Mouse (Mus musculus): ENCODE results near the gene Hivep3.

- TF ChIP-seq MAX (IDR thresholded peaks at IDR 0.05; ENCODE audit: low read depth): no peak
- no peak for TF ChIP-seq POLR2AphosphoS2 (IDR thresholded peaks at IDR 0.05; ENCODE audit: insufficient read length, low read depth)
- no peak for TF ChIP-seq POLR2A (IDR thresholded peaks at IDR 0.05; ENCODE audit: insufficient read length, low read depth)
- TF ChIP-seq MYOD1 (IDR thresholded peaks at IDR 0.05; ENCODE audit: control insufficient read depth in 1 of 3, insufficient read length in 2 of 3, low read depth in 2 of 3): no peak
- no peak for TF ChIP-seq USF1 (IDR thresholded peaks at IDR 0.05; ENCODE audit: low read depth)
- no peak for TF ChIP-seq TCF3 (IDR thresholded peaks at IDR 0.05; ENCODE audit: insufficient read length, low read depth)
- no peak for TF ChIP-seq REST (IDR thresholded peaks at IDR 0.05; ENCODE audit: insufficient read depth, insufficient read length)
- no peak for TF ChIP-seq MYOG (IDR thresholded peaks at IDR 0.05; ENCODE audit: control insufficient read depth in 1 of 3, insufficient read depth in 1 of 3, insufficient read length in 2 of 3, low read depth in 2 of 3)
- no peak for TF ChIP-seq E2F4 (IDR thresholded peaks at IDR 0.05; ENCODE audit: insufficient read depth)
- no peak for TF ChIP-seq TCF12 (IDR thresholded peaks at IDR 0.05; ENCODE audit: insufficient read depth, poor library complexity, severe bottlenecking)
- no peak for TF ChIP-seq SRF (IDR thresholded peaks at IDR 0.05; ENCODE audit: control insufficient read depth, insufficient read length, low read depth)
- TF ChIP-seq CEBPB (IDR thresholded peaks at IDR 0.05; ENCODE audit: insufficient read depth, poor library complexity, severe bottlenecking): no peak
These were observed 5.1 kb downstream of the Hivep3 start for GRCm38 (mm10) chr4:119738641-119739040.

All from myocyte (in vitro differentiated cells).